Mouse (Mus musculus): ENCODE measurements around the gene Tbc1d22b. TPM values are rescaled to one million over a fixed set of nuclear protein-coding genes. Genes with fewer than 3 reads are reported as not detected.
A peak's percentile ranks its signal among the peaks of the same experiment; 100 is the strongest.
"Not testable (repeated sequence)": the region's sequence is repeated elsewhere in the genome, so short reads cannot be mapped to it uniquely, and the experiment has no call there.

Gene Tbc1d22b
- polyA plus RNA-seq, 1 experiment, result 9.0 TPM

DNA sequence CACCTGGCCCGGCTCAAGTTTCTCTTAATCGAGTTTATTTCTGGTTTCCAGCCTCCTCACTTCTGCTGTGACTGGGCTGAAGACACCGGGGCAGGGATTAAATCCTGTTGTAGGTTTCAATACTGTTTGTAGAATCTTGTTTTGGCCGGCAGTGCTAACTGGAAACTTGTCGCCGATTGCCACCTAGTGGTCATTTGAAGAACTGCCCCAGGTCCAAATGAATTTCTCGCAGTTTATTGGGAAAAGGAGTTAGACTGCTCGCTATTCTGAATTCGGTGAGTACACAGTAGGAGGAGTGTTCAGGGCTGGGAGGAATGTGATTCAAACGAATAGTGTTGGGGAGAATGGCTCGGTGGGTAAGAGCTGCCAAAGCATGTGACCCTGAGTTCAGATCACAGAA lies 35.1 kb upstream of the Tbc1d22b start:
- Histone ChIP-seq H3K79me2 (ENCODE audit: control insufficient read depth, insufficient read depth) (no peaks in the 10 kb centered on the region), H3ac (ENCODE audit: control insufficient read depth, insufficient read length) (no peak overlapping the region), H3K4me3 (no peak overlapping the region), H3K36me3 (ENCODE audit: control insufficient read depth, insufficient read depth) (no peaks in the 10 kb centered on the region), H3K27me3 (ENCODE audit: control insufficient read depth, insufficient read depth, insufficient read length) (no peaks in the 10 kb centered on the region), H3K4me2 (ENCODE audit: low read depth) (peak overlapping the region; percentile 44)
- TF ChIP-seq MAX (IDR thresholded peaks at IDR 0.05; ENCODE audit: low read depth) (no peak), SRF (IDR thresholded peaks at IDR 0.05; ENCODE audit: control insufficient read depth, insufficient read length, low read depth) (no peak), POLR2A (IDR thresholded peaks at IDR 0.05; ENCODE audit: insufficient read length, low read depth) (no peak), MYOD1 (IDR thresholded peaks at IDR 0.05; ENCODE audit: control insufficient read depth in 1 of 3, insufficient read length in 2 of 3, low read depth in 2 of 3) (no peak), POLR2AphosphoS2 (IDR thresholded peaks at IDR 0.05; ENCODE audit: insufficient read length, low read depth) (no peak), MYOG (IDR thresholded peaks at IDR 0.05; ENCODE audit: control insufficient read depth in 1 of 3, insufficient read depth in 1 of 3, insufficient read length in 2 of 3, low read depth in 2 of 3) (no peak), E2F4 (IDR thresholded peaks at IDR 0.05; ENCODE audit: insufficient read depth) (no peak), CEBPB (IDR thresholded peaks at IDR 0.05; ENCODE audit: insufficient read depth, poor library complexity, severe bottlenecking) (no peak), TCF12 (IDR thresholded peaks at IDR 0.05; ENCODE audit: insufficient read depth, poor library complexity, severe bottlenecking) (no peak)

- H3ac ChIP-seq (ENCODE audit: control insufficient read depth, insufficient read length); H3K4me2 ChIP-seq (ENCODE audit: low read depth); H3K79me2 ChIP-seq (ENCODE audit: control insufficient read depth, insufficient read depth); H3K27me3 ChIP-seq (ENCODE audit: control insufficient read depth, insufficient read depth, insufficient read length); H3K4me3 ChIP-seq; H3K36me3 ChIP-seq (ENCODE audit: control insufficient read depth, insufficient read depth): not testable (repeated sequence)
Measured at GRCm38 (mm10) chr17:29518665-29519064, 30.9 kb upstream of the Tbc1d22b start.

- H3K4me3 ChIP-seq, result no peak overlapping the region
- TF ChIP-seq MYOD1 (IDR thresholded peaks at IDR 0.05; ENCODE audit: control insufficient read depth in 1 of 3, insufficient read length in 2 of 3, low read depth in 2 of 3) (no peak), TCF12 (IDR thresholded peaks at IDR 0.05; ENCODE audit: insufficient read depth, poor library complexity, severe bottlenecking) (no peak), POLR2A (IDR thresholded peaks at IDR 0.05; ENCODE audit: insufficient read length, low read depth) (no peak), E2F4 (IDR thresholded peaks at IDR 0.05; ENCODE audit: insufficient read depth) (no peak), REST (IDR thresholded peaks at IDR 0.05; ENCODE audit: insufficient read depth, insufficient read length) (no peak), MYOG (IDR thresholded peaks at IDR 0.05; ENCODE audit: control insufficient read depth in 1 of 3, insufficient read depth in 1 of 3, insufficient read length in 2 of 3, low read depth in 2 of 3) (no peak), CEBPB (IDR thresholded peaks at IDR 0.05; ENCODE audit: insufficient read depth, poor library complexity, severe bottlenecking) (no peak), TCF3 (IDR thresholded peaks at IDR 0.05; ENCODE audit: insufficient read length, low read depth) (no peak), MAX (IDR thresholded peaks at IDR 0.05; ENCODE audit: low read depth) (no peak), USF1 (IDR thresholded peaks at IDR 0.05; ENCODE audit: low read depth) (no peak), POLR2AphosphoS2 (IDR thresholded peaks at IDR 0.05; ENCODE audit: insufficient read length, low read depth) (no peak), SRF (IDR thresholded peaks at IDR 0.05; ENCODE audit: control insufficient read depth, insufficient read length, low read depth) (no peak)
- H3K27me3 ChIP-seq (ENCODE audit: control insufficient read depth, insufficient read depth, insufficient read length), result peaks cover 10% of the 10 kb centered on the region
- no peak overlapping the region for H3ac ChIP-seq (ENCODE audit: control insufficient read depth, insufficient read length)
- no peaks in the 10 kb centered on the region for H3K79me2 ChIP-seq (ENCODE audit: control insufficient read depth, insufficient read depth)
- no peaks in the 10 kb centered on the region for H3K36me3 ChIP-seq (ENCODE audit: control insufficient read depth, insufficient read depth)
- no peak overlapping the region for H3K4me2 ChIP-seq (ENCODE audit: low read depth)
Measured at GRCm38 (mm10) chr17:29519731-29520130, 29.9 kb upstream of the Tbc1d22b start.

DNA sequence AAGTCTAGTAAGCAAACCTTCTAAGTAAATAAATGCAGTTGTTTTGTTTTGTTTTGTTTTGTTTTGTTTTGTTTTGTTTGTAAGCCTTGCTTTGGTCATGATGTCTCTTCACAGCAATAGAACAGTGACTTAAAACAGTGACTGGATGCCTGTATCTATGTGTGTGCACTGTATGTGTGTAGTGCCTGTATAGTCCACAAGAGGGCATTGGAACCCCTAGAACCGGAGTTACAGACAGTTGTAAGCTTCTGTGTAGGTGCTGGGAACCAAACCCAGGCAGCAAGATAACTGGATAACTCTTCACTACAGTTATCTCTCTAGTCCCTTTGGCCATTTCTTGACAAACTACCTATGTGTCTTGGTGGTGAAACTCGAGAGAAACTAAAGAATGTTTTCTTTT lies 24.0 kb upstream of the Tbc1d22b start:
- no peaks in the 10 kb centered on the region for H3K36me3 ChIP-seq (ENCODE audit: control insufficient read depth, insufficient read depth)
- H3K27me3 ChIP-seq (ENCODE audit: control insufficient read depth, insufficient read depth, insufficient read length), result peaks cover 10% of the 10 kb centered on the region
- no peak for TF ChIP-seq SRF (IDR thresholded peaks at IDR 0.05; ENCODE audit: control insufficient read depth, insufficient read length, low read depth)
- TF ChIP-seq POLR2AphosphoS2 (IDR thresholded peaks at IDR 0.05; ENCODE audit: insufficient read length, low read depth), result no peak
- no peak for TF ChIP-seq TCF3 (IDR thresholded peaks at IDR 0.05; ENCODE audit: insufficient read length, low read depth)
- TF ChIP-seq CEBPB (IDR thresholded peaks at IDR 0.05; ENCODE audit: insufficient read depth, poor library complexity, severe bottlenecking), result no peak
- TF ChIP-seq E2F4 (IDR thresholded peaks at IDR 0.05; ENCODE audit: insufficient read depth), result no peak
- TF ChIP-seq REST (IDR thresholded peaks at IDR 0.05; ENCODE audit: insufficient read depth, insufficient read length), result no peak
- no peak for TF ChIP-seq TCF12 (IDR thresholded peaks at IDR 0.05; ENCODE audit: insufficient read depth, poor library complexity, severe bottlenecking)
- no peak for TF ChIP-seq MYOD1 (IDR thresholded peaks at IDR 0.05; ENCODE audit: control insufficient read depth in 1 of 3, insufficient read length in 2 of 3, low read depth in 2 of 3)
- no peak for TF ChIP-seq USF1 (IDR thresholded peaks at IDR 0.05; ENCODE audit: low read depth)
- TF ChIP-seq MYOG (IDR thresholded peaks at IDR 0.05; ENCODE audit: control insufficient read depth in 1 of 3, insufficient read depth in 1 of 3, insufficient read length in 2 of 3, low read depth in 2 of 3), result no peak
- TF ChIP-seq POLR2A (IDR thresholded peaks at IDR 0.05; ENCODE audit: insufficient read length, low read depth), result no peak
- no peak for TF ChIP-seq MAX (IDR thresholded peaks at IDR 0.05; ENCODE audit: low read depth)
- H3K4me3 ChIP-seq, result no peak overlapping the region
- no peak overlapping the region for H3ac ChIP-seq (ENCODE audit: control insufficient read depth, insufficient read length)
- no peaks in the 10 kb centered on the region for H3K79me2 ChIP-seq (ENCODE audit: control insufficient read depth, insufficient read depth)
- no peak overlapping the region for H3K4me2 ChIP-seq (ENCODE audit: low read depth)

- H3ac ChIP-seq (ENCODE audit: control insufficient read depth, insufficient read length), result no peak overlapping the region
Measured at GRCm38 (mm10) chr17:29528568-29529187, 20.9 kb upstream of the Tbc1d22b start.

More at GRCm38 (mm10) chr17:29528568-29529187, 20.9 kb upstream of the Tbc1d22b start:
- Histone ChIP-seq H3K4me2 (ENCODE audit: low read depth) (no peak overlapping the region), H3K4me3 (no peak overlapping the region), H3K36me3 (ENCODE audit: control insufficient read depth, insufficient read depth) (no peaks in the 10 kb centered on the region), H3K79me2 (ENCODE audit: control insufficient read depth, insufficient read depth) (no peaks in the 10 kb centered on the region), H3K27me3 (ENCODE audit: control insufficient read depth, insufficient read depth, insufficient read length) (no peaks in the 10 kb centered on the region)
- TF ChIP-seq MYOG (IDR thresholded peaks at IDR 0.05; ENCODE audit: control insufficient read depth in 1 of 3, insufficient read depth in 1 of 3, insufficient read length in 2 of 3, low read depth in 2 of 3) (no peak), MAX (IDR thresholded peaks at IDR 0.05; ENCODE audit: low read depth) (no peak), USF1 (IDR thresholded peaks at IDR 0.05; ENCODE audit: low read depth) (no peak), CEBPB (IDR thresholded peaks at IDR 0.05; ENCODE audit: insufficient read depth, poor library complexity, severe bottlenecking) (no peak), MYOD1 (IDR thresholded peaks at IDR 0.05; ENCODE audit: control insufficient read depth in 1 of 3, insufficient read length in 2 of 3, low read depth in 2 of 3) (no peak), TCF12 (IDR thresholded peaks at IDR 0.05; ENCODE audit: insufficient read depth, poor library complexity, severe bottlenecking) (no peak), POLR2AphosphoS2 (IDR thresholded peaks at IDR 0.05; ENCODE audit: insufficient read length, low read depth) (no peak), REST (IDR thresholded peaks at IDR 0.05; ENCODE audit: insufficient read depth, insufficient read length) (no peak), SRF (IDR thresholded peaks at IDR 0.05; ENCODE audit: control insufficient read depth, insufficient read length, low read depth) (no peak), E2F4 (IDR thresholded peaks at IDR 0.05; ENCODE audit: insufficient read depth) (no peak), POLR2A (IDR thresholded peaks at IDR 0.05; ENCODE audit: insufficient read length, low read depth) (no peak), TCF3 (IDR thresholded peaks at IDR 0.05; ENCODE audit: insufficient read length, low read depth) (no peak)
